Comparison of ENCODE assay signal across 20 mouse cellular contexts in the genomic region with DNA sequence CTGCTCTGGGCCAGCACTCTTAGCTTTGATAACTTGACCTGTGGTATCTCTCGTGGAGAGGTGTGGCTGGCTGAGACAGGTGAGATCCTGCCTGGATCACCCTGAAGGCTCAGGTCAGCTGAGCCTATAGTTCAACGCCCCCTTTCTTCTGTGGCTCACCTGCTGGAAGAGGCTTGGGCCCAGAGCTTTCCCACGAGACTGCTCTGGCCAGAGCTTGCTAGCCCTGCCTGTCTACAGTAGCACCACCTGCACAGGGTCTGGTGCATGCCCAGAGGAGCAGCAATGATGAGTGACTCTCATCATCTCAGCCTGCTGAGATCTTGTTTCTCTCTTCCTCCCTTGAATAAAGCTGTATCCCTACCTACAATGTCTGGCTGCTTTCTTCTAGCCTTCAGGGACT. TPM values are rescaled to one million over a fixed set of nuclear protein-coding genes. Genes with fewer than 3 reads are reported as not detected.
DNase-seq lines count a peak whose midpoint lies in the region; ATAC-seq and TF ChIP-seq lines count a peak whose summit lies in the region.
"Had no signal": no experiment of that assay in that cellular context is flagged by ENCODE, and none has a peak within 500 bp of the region (broad histone marks: within the 10 kb centered on the region; RNA-seq: fewer than 3 reads in every experiment).

No protein-coding gene starts in this region.

- no peak for TF ChIP-seq CTCF in lung, embryonic 14.5 days (IDR thresholded peaks at IDR 0.05; ENCODE audit: low read depth)

- no peak overlapping the region for H3K4me2 ChIP-seq in hindbrain, embryonic 16.5 days (ENCODE audit: low read length)
- H3K4me2 ChIP-seq in lung, embryonic 14.5 days = no peak overlapping the region
- H3K4me2 ChIP-seq in hindbrain, embryonic 13.5 days = no peak overlapping the region
- H3K4me2 ChIP-seq: limb, embryonic 13.5 days; liver, embryonic 15.5 days; stomach, embryonic 15.5 days had no signal

- H3K4me3 ChIP-seq in hindbrain, embryonic 10.5 days = peak overlapping the region; percentile 10; the same call in 1 of the 2 replicates
- no peak overlapping the region for H3K4me3 ChIP-seq in hindbrain, embryonic 16.5 days (ENCODE audit: low read length)
- H3K4me3 ChIP-seq in lung, embryonic 14.5 days (ENCODE audit: low read depth, low read length) = no peak overlapping the region
- H3K4me3 ChIP-seq in embryonic facial prominence, embryonic 10.5 days = peak overlapping the region; percentile 13; the same call in 1 of the 2 replicates
- no peak overlapping the region for H3K4me3 ChIP-seq in hindbrain, embryonic 13.5 days
- H3K4me3 ChIP-seq: limb, embryonic 13.5 days; liver, embryonic 15.5 days; megakaryocyte, embryonic 14.5 days; stomach, embryonic 15.5 days had no signal

- no peak for ATAC-seq in hindbrain, embryonic 16.5 days
- no peak for ATAC-seq in lung, embryonic 14.5 days (ENCODE audit: insufficient read depth)
- no peak for ATAC-seq in hindbrain, embryonic 13.5 days (ENCODE audit: low FRiP score)
- ATAC-seq: activated CD4-positive, CD25-positive, alpha-beta regulatory T cell, adult 4 months; Patski had no signal

- H3K9ac ChIP-seq in hindbrain, embryonic 16.5 days (ENCODE audit: low read depth, low read length) = no peak overlapping the region
- no peak overlapping the region for H3K9ac ChIP-seq in lung, embryonic 14.5 days
- H3K9ac ChIP-seq in hindbrain, embryonic 13.5 days = peak overlapping the region; percentile 35; the same call in 1 of the 2 replicates
- H3K9ac ChIP-seq: limb, embryonic 13.5 days; liver, embryonic 15.5 days; stomach, embryonic 15.5 days had no signal

- peaks cover 64% of the 10 kb centered on the region for H3K36me3 ChIP-seq in hindbrain, embryonic 10.5 days
- H3K36me3 ChIP-seq in hindbrain, embryonic 16.5 days (ENCODE audit: control insufficient read depth, insufficient read depth, low read length) = no peaks in the 10 kb centered on the region
- peaks cover 9% of the 10 kb centered on the region; the same call in 1 of the 2 replicates for H3K36me3 ChIP-seq in lung, embryonic 14.5 days (ENCODE audit: insufficient read depth)
- H3K36me3 ChIP-seq in embryonic facial prominence, embryonic 10.5 days (replicated peaks) = peaks cover 48% of the 10 kb centered on the region
- peaks cover 16% of the 10 kb centered on the region; the same call in 1 of the 2 replicates for H3K36me3 ChIP-seq in hindbrain, embryonic 13.5 days
- H3K36me3 ChIP-seq: liver, embryonic 15.5 days; stomach, embryonic 15.5 days had no signal

- DNase-seq in hindbrain, embryonic 10.5 days (ENCODE audit: low spot score) = no peak
- no peak for DNase-seq in lung, embryonic 14.5 days
- DNase-seq in lung, adult 18-20 months = no peak
- no peak for DNase-seq in embryonic facial prominence, embryonic 10.5 days (ENCODE audit: low spot score)
- DNase-seq in ovary, postnatal 10 days (ENCODE audit: low spot score) = no peak
- DNase-seq: adrenal gland, postnatal 25 days; cerebellum, adult 8-10 months; kidney, postnatal 4 days; lung, postnatal 14 days; right cerebral cortex, postnatal 14 days had no signal

- peak overlapping the region; percentile 94 for H3K27ac ChIP-seq in hindbrain, embryonic 10.5 days
- no peak overlapping the region for H3K27ac ChIP-seq in hindbrain, embryonic 16.5 days (ENCODE audit: low read depth, low read length)
- H3K27ac ChIP-seq in lung, embryonic 14.5 days (ENCODE audit: low read depth) = peak overlapping the region; percentile 18; the same call in 1 of the 2 replicates
- peak overlapping the region; percentile 87 for H3K27ac ChIP-seq in embryonic facial prominence, embryonic 10.5 days (replicated peaks)
- H3K27ac ChIP-seq in hindbrain, embryonic 13.5 days = peak overlapping the region; percentile 52; the same call in 1 of the 2 replicates
- H3K27ac ChIP-seq: limb, embryonic 13.5 days; liver, embryonic 15.5 days; stomach, embryonic 15.5 days had no signal

- H3K4me1 ChIP-seq in hindbrain, embryonic 10.5 days (replicated peaks) = peaks cover 89% of the 10 kb centered on the region
- H3K4me1 ChIP-seq in hindbrain, embryonic 16.5 days (ENCODE audit: control insufficient read depth, insufficient read depth, low read depth, low read length) = peaks cover 18% of the 10 kb centered on the region
- peaks cover 35% of the 10 kb centered on the region for H3K4me1 ChIP-seq in lung, embryonic 14.5 days (ENCODE audit: insufficient read depth)
- peaks cover 77% of the 10 kb centered on the region for H3K4me1 ChIP-seq in embryonic facial prominence, embryonic 10.5 days
- peaks cover 55% of the 10 kb centered on the region for H3K4me1 ChIP-seq in hindbrain, embryonic 13.5 days (replicated peaks)

- no peaks in the 10 kb centered on the region for H3K9me3 ChIP-seq in hindbrain, embryonic 10.5 days
- no peaks in the 10 kb centered on the region for H3K9me3 ChIP-seq in hindbrain, embryonic 16.5 days (ENCODE audit: control insufficient read depth, low read length)
- no peaks in the 10 kb centered on the region for H3K9me3 ChIP-seq in lung, embryonic 14.5 days (ENCODE audit: low read depth, low read length)
- no peaks in the 10 kb centered on the region for H3K9me3 ChIP-seq in embryonic facial prominence, embryonic 10.5 days
- no peaks in the 10 kb centered on the region for H3K9me3 ChIP-seq in hindbrain, embryonic 13.5 days
- H3K9me3 ChIP-seq: limb, embryonic 13.5 days; liver, embryonic 15.5 days; megakaryocyte, embryonic 14.5 days; stomach, embryonic 15.5 days had no signal

- H3K27me3 ChIP-seq in hindbrain, embryonic 10.5 days (ENCODE audit: insufficient read depth, poor library complexity, severe bottlenecking) = 0 out of 2 replicates have a peak, but pooled peaks cover 3% of the 10 kb centered on the region
- no peaks in the 10 kb centered on the region for H3K27me3 ChIP-seq in hindbrain, embryonic 16.5 days (replicated peaks; ENCODE audit: control insufficient read depth, insufficient read depth, low read length)
- no peaks in the 10 kb centered on the region for H3K27me3 ChIP-seq in lung, embryonic 14.5 days (ENCODE audit: insufficient read depth, low read length)
- 0 out of 2 replicates have a peak, but pooled peaks cover 8% of the 10 kb centered on the region for H3K27me3 ChIP-seq in embryonic facial prominence, embryonic 10.5 days (replicated peaks; ENCODE audit: low read depth, poor library complexity, severe bottlenecking)
- no peaks in the 10 kb centered on the region for H3K27me3 ChIP-seq in hindbrain, embryonic 13.5 days
- H3K27me3 ChIP-seq: Patski; stomach, embryonic 15.5 days had no signal

- 70% methylated on average over 3 of the region's 3 CpGs for WGBS in hindbrain, embryonic 10.5 days
- WGBS in hindbrain, embryonic 16.5 days = 68% methylated on average over 3 of the region's 3 CpGs
- WGBS in lung, embryonic 14.5 days = 42% methylated on average over 3 of the region's 3 CpGs
- 54% methylated on average over 3 of the region's 3 CpGs for WGBS in embryonic facial prominence, embryonic 10.5 days
- WGBS in hindbrain, embryonic 13.5 days = 75% methylated on average over 3 of the region's 3 CpGs

RNA-seq across cellular contexts. Expression of a gene that starts 9.2 kb away (rescaled TPM):
- polyA plus RNA-seq in hindbrain, embryonic 10.5 days (2016; fragmentation: Nextera tagmentation; extraction: Ambion mirVana) = 109 and 143 TPM in 2 replicates
- polyA plus RNA-seq in hindbrain, embryonic 16.5 days (2015; fragmentation: Nextera tagmentation; extraction: Ambion mirVana) = 15.6 and 20.2 TPM in 2 replicates
- polyA plus RNA-seq in lung, embryonic 14.5 days (2014; fragmentation: Nextera tagmentation; extraction: Ambion mirVana) = 24.6 and 27.1 TPM in 2 replicates
- polyA plus RNA-seq in embryonic facial prominence, embryonic 10.5 days (2016; fragmentation: Nextera tagmentation; extraction: Ambion mirVana) = 35.3 and 46.2 TPM in 2 replicates
- polyA plus RNA-seq in hindbrain, embryonic 13.5 days (2015; fragmentation: Nextera tagmentation; extraction: Ambion mirVana) = 49.5 and 55.3 TPM in 2 replicates
- polyA plus RNA-seq: activated CD4-positive, CD25-positive, alpha-beta regulatory T cell, adult 4 months had no signal

RNA-seq across cellular contexts. Expression of a gene that starts 19.9 kb away (rescaled TPM):
- 0.91 and 0.95 TPM in 2 replicates for polyA plus RNA-seq in hindbrain, embryonic 10.5 days (2016; fragmentation: Nextera tagmentation; extraction: Ambion mirVana)
- polyA plus RNA-seq in hindbrain, embryonic 16.5 days (2015; fragmentation: Nextera tagmentation; extraction: Ambion mirVana) = 150 and 186 TPM in 2 replicates
- polyA plus RNA-seq in lung, embryonic 14.5 days (2014; fragmentation: Nextera tagmentation; extraction: Ambion mirVana) = not detected in 2 replicates
- polyA plus RNA-seq in embryonic facial prominence, embryonic 10.5 days (2016; fragmentation: Nextera tagmentation; extraction: Ambion mirVana) = 0.32 and 0.41 TPM in 2 replicates
- polyA plus RNA-seq in hindbrain, embryonic 13.5 days (2015; fragmentation: Nextera tagmentation; extraction: Ambion mirVana) = 35.8 and 39.8 TPM in 2 replicates
- polyA plus RNA-seq: activated CD4-positive, CD25-positive, alpha-beta regulatory T cell, adult 4 months; spleen, adult 2 months had no signal

RNA-seq across cellular contexts. Expression of a gene that starts 31.6 kb away (rescaled TPM):
- polyA plus RNA-seq in hindbrain, embryonic 10.5 days (2016; fragmentation: Nextera tagmentation; extraction: Ambion mirVana) = 956 and 1,072 TPM in 2 replicates
- 49.1 and 52.4 TPM in 2 replicates for polyA plus RNA-seq in hindbrain, embryonic 16.5 days (2015; fragmentation: Nextera tagmentation; extraction: Ambion mirVana)
- 7.7 and 10.3 TPM in 2 replicates for polyA plus RNA-seq in lung, embryonic 14.5 days (2014; fragmentation: Nextera tagmentation; extraction: Ambion mirVana)
- 686 and 800 TPM in 2 replicates for polyA plus RNA-seq in embryonic facial prominence, embryonic 10.5 days (2016; fragmentation: Nextera tagmentation; extraction: Ambion mirVana)
- 145 and 148 TPM in 2 replicates for polyA plus RNA-seq in hindbrain, embryonic 13.5 days (2015; fragmentation: Nextera tagmentation; extraction: Ambion mirVana)
- polyA plus RNA-seq: activated CD4-positive, CD25-positive, alpha-beta regulatory T cell, adult 4 months had no signal

RNA-seq across cellular contexts. Expression of a gene that starts 47.3 kb away (rescaled TPM):
- 0.11 and 0.14 TPM in 2 replicates for polyA plus RNA-seq in hindbrain, embryonic 10.5 days (2016; fragmentation: Nextera tagmentation; extraction: Ambion mirVana)
- 0.30 and 0.66 TPM in 2 replicates for polyA plus RNA-seq in hindbrain, embryonic 16.5 days (2015; fragmentation: Nextera tagmentation; extraction: Ambion mirVana)
- polyA plus RNA-seq in lung, embryonic 14.5 days (2014; fragmentation: Nextera tagmentation; extraction: Ambion mirVana) = not detected in 2 replicates
- polyA plus RNA-seq in embryonic facial prominence, embryonic 10.5 days (2016; fragmentation: Nextera tagmentation; extraction: Ambion mirVana) = not detected in 2 replicates
- polyA plus RNA-seq in hindbrain, embryonic 13.5 days (2015; fragmentation: Nextera tagmentation; extraction: Ambion mirVana) = 0.47 and 0.56 TPM in 2 replicates
- polyA plus RNA-seq: activated CD4-positive, CD25-positive, alpha-beta regulatory T cell, adult 4 months; embryonic facial prominence, embryonic 14.5 days; liver, embryonic 15.5 days; spleen, adult 2 months had no signal

RNA-seq across cellular contexts. Expression of a gene that starts 49.6 kb away (rescaled TPM):
- polyA plus RNA-seq in hindbrain, embryonic 10.5 days (2016; fragmentation: Nextera tagmentation; extraction: Ambion mirVana) = 18.9 and 20.9 TPM in 2 replicates
- 20.5 and 24.8 TPM in 2 replicates for polyA plus RNA-seq in hindbrain, embryonic 16.5 days (2015; fragmentation: Nextera tagmentation; extraction: Ambion mirVana)
- polyA plus RNA-seq in lung, embryonic 14.5 days (2014; fragmentation: Nextera tagmentation; extraction: Ambion mirVana) = 16.4 and 19.6 TPM in 2 replicates
- polyA plus RNA-seq in embryonic facial prominence, embryonic 10.5 days (2016; fragmentation: Nextera tagmentation; extraction: Ambion mirVana) = 20.6 and 21.5 TPM in 2 replicates
- 19.3 and 20.7 TPM in 2 replicates for polyA plus RNA-seq in hindbrain, embryonic 13.5 days (2015; fragmentation: Nextera tagmentation; extraction: Ambion mirVana)

Comparison
In these comparisons a context has a peak if more than half of its experiments do, and no peak if none do; other contexts are left out.
1. H3K4me3 ChIP-seq: peak in hindbrain, embryonic 10.5 days (single experiment) and embryonic facial prominence, embryonic 10.5 days (single experiment); none in hindbrain, embryonic 16.5 days (single experiment), lung, embryonic 14.5 days (single experiment) and hindbrain, embryonic 13.5 days (single experiment).
2. RNA of a gene that starts 19.9 kb away (polyA plus RNA-seq): 150 to 186 TPM in hindbrain, embryonic 16.5 days and 35.8 to 39.8 TPM in hindbrain, embryonic 13.5 days; 0.91 to 0.95 TPM in hindbrain, embryonic 10.5 days, 0.32 to 0.41 TPM in embryonic facial prominence, embryonic 10.5 days and not detected in lung, embryonic 14.5 days; every median in the first group is over 10 times any median in the second.